Comparison of ENCODE assay signal across 22 mouse cellular contexts in the genomic region with DNA sequence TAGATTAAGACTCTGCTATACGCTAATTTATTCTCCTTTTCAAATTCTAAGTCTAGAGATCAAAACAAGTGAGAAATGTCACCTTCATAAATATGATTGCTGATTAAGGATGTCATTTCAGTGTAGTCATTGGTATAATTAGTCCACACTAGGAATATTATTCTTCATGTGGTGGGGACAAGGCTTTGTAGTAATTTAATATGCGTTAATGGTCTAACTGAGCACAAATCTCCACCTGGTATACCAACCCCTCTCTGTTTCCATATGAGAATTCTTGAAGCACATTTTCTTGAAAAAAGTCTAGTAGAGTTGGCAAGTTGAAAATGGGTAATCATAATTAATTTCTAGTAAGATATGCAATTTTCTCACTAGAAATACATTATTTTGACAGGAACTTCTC.
"Had no signal": no experiment of that assay in that cellular context is flagged by ENCODE, and none has a peak within 500 bp of the region (broad histone marks: within the 10 kb centered on the region; RNA-seq: fewer than 3 reads in every experiment).

No protein-coding gene starts in this region.

- H3K4me2 ChIP-seq: liver, embryonic 13.5 days; liver, embryonic 15.5 days; lung, embryonic 15.5 days; midbrain, embryonic 12.5 days; neural tube, embryonic 12.5 days had no signal

- H3K27ac ChIP-seq: liver, embryonic 13.5 days; liver, embryonic 15.5 days; lung, embryonic 15.5 days; macrophage; midbrain, embryonic 12.5 days; neural tube, embryonic 12.5 days had no signal

- H3K9me3 ChIP-seq: liver, embryonic 13.5 days; liver, embryonic 15.5 days; lung, embryonic 15.5 days; midbrain, embryonic 12.5 days; neural tube, embryonic 12.5 days had no signal

- H3K27me3 ChIP-seq: liver, embryonic 13.5 days; liver, embryonic 15.5 days; lung, embryonic 15.5 days; megakaryocyte, embryonic 14.5 days; midbrain, embryonic 12.5 days; neural tube, embryonic 12.5 days had no signal

- H3K4me3 ChIP-seq: liver, embryonic 13.5 days; liver, embryonic 15.5 days; lung, embryonic 15.5 days; megakaryocyte, embryonic 14.5 days; midbrain, embryonic 12.5 days; myocyte; neural tube, embryonic 12.5 days had no signal

- H3K36me3 ChIP-seq: liver, embryonic 13.5 days; liver, embryonic 15.5 days; lung, embryonic 15.5 days; midbrain, embryonic 12.5 days; neural tube, embryonic 12.5 days had no signal

- H3K4me1 ChIP-seq: liver, embryonic 13.5 days; liver, embryonic 15.5 days; lung, embryonic 15.5 days; megakaryocyte, embryonic 14.5 days; midbrain, embryonic 12.5 days; neural tube, embryonic 12.5 days had no signal

- ATAC-seq: liver, postnatal 0 days; lung, postnatal 0 days; midbrain, embryonic 16.5 days had no signal

- H3K9ac ChIP-seq: liver, embryonic 13.5 days; liver, embryonic 15.5 days; liver, postnatal 0 days; lung, embryonic 15.5 days; midbrain, embryonic 12.5 days; neural tube, embryonic 12.5 days had no signal

- DNase-seq: liver, embryonic 13.5 days; liver, postnatal 0 days; lung, adult 2 months; lung, postnatal 14 days; lung, postnatal 36 days; midbrain, embryonic 14.5 days; right cerebral cortex, adult 18-20 months; right cerebral cortex, postnatal 25 days; right cerebral cortex, postnatal 4 days; spleen, adult 18-20 months; thymus, adult 18-20 months; thymus, postnatal 14 days; thymus, postnatal 36 days had no signal
